Mouse (Mus musculus) adrenal gland, postnatal 36 days (tissue): ENCODE results near the gene Ppp4r4. TPM values are rescaled to one million over a fixed set of nuclear protein-coding genes. Genes with fewer than 3 reads are reported as not detected.
"Not testable (repeated sequence)": the region's sequence is repeated elsewhere in the genome, so short reads cannot be mapped to it uniquely, and the experiment has no call there.

Experiments
- DNase-seq, 2 experiments: peaks; one replicate each; pipeline ENCODE4 v3.0.0; 2021; ENCODE audit warnings: mixed read lengths in 1 of 2
- total RNA-seq, 2 experiments: library from RNA; stranded (reverse); gene quantifications; 2 replicates each; pipeline ENCODE4 v1.2.3; 2021

The Ppp4r4 gene
- total RNA-seq, 2 experiments from 2014 or later = 4.0 to 4.4 TPM

- DNase-seq = peak; percentile 52 to 62
These were observed 739 bp downstream of the Ppp4r4 start for GRCm38 (mm10) chr12:103532649-103533395.

DNA sequence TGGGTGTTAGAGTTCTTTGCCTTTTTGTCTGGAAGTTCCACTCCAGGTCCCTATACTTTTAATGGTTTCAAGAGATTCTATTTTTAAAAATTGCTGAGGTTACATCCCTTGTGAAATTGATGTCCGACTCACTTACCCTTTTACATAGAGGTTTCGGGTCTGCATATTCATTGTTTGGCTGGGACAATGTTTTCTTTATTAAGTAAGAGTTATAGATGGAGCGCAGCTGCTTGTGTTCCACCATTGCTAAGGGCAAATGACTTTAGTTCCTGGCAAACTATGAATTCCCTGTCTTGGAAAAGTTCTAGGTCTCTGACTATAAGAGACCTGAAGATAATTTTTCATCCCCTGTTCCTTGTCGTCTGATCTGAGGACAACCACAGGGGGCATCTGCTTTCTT is 8.3 kb downstream of the Ppp4r4 start:
- DNase-seq = no peak

DNA sequence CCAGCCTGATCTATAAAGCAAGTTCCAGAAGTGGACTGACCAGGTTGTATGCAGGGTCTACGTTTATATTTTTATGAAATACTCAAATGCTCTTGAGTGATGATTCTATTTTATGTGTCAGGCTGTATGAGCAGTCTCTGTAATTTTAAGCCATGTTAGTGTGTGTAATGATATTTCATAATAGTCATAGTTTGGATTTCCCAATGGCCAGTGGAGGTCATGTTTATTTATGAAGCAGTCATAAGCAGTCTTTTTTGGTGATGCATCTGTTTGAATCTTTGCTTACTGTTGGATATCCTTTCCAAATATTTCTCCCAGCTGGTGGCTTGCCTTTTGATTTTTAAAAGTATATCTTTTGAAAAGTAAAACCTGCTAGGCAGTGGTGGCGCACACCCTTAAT is 11.3 kb downstream of the Ppp4r4 start:
- no peak for DNase-seq

DNA sequence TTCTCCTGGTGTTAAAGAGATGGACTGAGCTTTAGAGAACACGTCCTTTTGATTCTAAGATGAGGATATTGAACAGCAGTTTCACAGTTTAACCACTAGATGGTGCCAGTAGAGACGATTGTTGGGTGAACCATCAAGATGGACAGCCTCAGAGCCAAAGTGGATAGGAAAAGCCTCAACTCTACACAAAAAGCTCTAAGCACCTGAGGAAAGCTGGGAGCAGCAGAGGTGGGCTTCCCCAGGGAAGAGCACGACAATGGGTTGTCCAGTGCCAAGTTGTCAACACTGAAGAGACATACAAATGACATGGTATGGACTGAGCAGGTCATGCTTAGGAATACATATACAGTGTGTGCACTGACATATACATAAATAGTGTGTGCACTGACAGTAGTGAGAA is 12.1 kb downstream of the Ppp4r4 start:
- peak in 1 of 2 experiments; percentile 8 for DNase-seq

DNA sequence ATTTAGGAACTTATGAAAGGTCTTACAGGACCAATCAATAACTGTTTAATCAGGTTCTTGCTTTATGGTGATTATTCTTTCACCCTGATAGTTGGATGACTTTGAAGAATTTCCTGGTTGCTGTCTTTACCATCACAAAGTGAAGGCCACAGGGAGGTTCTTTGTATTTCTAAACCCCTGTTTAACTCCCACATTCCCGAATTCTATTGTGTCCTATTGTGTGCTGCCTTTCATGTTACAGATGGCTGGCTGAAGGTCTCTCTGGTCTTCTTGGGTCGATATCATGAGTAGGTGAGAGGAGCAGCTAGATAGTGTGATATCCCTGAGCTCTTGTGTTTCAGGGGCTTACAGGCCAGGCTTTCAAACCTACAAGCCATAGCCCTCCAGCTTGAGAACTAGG is 15.4 kb downstream of the Ppp4r4 start:
- no peak for DNase-seq

GRCm38 (mm10) chr12:103548526-103548925 is 16.4 kb downstream of the Ppp4r4 start:
- DNase-seq = no peak

DNA sequence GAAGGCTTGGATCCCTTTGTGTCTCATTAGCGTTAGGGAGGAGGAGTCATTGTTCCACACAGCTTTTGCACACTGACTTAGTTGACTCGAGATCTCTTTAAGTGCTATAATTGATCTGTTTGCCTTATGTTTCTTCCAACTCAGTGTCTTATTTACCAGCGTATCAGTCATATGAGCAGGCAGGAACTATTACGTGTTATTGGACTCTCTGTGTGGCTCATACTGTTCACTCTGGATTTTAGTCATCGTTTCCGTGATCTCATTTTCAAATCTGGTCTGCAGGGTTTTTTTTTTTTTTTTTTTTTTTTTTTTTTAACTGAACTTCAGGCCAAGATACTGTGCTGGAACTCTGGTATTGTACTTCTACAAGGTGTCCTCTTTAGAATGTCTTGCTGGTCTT is 18.0 kb downstream of the Ppp4r4 start:
- DNase-seq = no peak

- no peak for DNase-seq
These were observed 19.3 kb downstream of the Ppp4r4 start for GRCm38 (mm10) chr12:103551422-103551821.

DNA sequence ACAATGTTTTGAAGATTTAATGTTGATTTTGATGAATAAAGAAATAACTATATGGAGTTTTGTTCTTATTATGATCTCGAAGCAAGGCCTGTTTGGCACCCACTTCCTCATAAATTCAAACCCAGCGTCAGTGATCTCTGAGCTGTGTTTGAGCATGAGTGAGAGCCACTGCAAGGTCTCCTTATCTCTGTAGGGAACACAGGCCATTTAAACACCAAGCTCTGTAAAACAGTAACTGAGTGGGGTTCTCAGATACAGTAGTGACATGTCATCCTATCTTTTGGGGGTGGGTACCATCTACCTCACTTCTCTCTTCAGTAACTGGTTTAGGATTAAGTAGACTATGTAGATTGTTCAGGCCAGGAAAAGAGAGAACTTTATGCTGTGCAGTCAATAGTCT is 20.4 kb downstream of the Ppp4r4 start:
- DNase-seq = no peak

DNA sequence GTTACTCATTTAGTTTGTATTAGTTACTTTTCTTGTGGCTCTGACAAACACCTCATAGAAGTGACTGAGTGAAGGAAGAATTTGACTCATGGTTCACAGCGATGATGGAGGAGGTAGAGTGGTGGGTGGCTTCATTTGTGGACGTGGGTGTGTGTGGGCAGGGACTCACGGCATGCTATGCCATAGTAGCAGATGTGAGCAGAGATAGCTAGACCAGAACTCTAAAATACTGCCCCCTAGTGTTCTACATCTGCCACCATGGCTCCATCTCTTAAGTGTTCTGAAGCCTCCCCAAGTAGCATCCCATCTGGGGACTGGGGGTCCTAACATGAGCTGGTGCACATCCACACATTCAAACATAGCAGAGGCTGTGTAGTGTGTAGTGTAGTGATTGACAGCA is 21.4 kb downstream of the Ppp4r4 start:
- no peak for DNase-seq

DNA sequence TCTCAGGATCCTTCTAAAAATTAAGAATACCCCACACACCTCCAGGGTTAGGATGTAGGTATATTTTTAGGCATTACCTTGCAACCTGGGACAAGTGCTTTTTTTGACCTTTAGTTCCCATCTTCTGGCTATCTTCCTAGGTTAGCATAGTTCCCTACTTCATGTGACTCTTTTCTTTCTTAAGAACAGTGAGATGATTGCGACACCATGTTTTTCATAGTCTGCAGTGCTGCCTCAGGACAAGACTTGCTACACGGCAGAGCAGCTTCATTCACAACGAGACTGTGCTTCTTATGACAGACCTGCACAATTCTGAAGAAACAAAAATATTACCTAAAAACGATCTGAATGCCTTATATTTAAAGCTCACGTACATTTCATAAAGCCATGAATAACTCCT is 24.8 kb downstream of the Ppp4r4 start:
- DNase-seq = no peak

DNA sequence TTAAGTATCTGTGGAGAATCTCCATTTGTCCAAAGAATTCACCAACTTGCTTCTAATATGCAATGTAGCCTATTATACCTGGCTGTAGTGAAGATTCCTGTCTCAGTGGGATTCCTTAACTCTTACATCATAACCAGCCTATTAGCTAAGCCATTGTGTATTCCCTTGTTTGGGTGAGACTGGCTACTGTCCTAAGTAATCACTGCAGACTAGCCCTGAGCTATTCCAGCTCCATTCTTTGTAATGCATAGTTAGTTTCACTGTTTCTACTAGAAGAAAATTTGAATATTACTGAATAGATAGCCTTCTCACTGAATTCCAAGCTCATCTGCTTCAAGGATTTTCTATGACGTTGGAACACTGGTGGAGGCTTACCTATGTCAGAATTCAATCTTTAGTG is 32.6 kb downstream of the Ppp4r4 start:
- no peak for DNase-seq

GRCm38 (mm10) chr12:103565151-103565550 is 33.1 kb downstream of the Ppp4r4 start:
- DNase-seq = peak; percentile 41 to 59

GRCm38 (mm10) chr12:103567129-103567528 is 35.0 kb downstream of the Ppp4r4 start:
- DNase-seq = peak; percentile 22 to 51

DNA sequence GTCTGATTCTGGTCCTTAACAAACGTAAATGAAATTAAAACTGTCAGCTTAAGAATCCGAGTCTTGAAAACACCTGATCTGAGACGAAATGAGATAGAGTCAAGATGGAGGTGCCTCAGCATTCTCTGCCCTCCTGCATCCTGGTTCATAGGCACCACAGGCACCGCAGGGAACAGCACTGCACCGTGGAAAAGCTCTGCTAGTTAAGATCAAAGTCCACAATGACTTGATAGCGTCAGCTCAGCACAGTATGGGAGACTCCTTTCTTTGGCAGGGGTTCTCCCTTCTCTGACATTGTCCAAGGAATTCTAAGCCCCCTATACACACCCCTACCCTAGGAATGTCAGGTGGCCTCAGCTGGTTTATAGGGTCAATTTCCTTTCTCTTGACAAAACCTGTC is 37.6 kb downstream of the Ppp4r4 start:
- no peak for DNase-seq

DNA sequence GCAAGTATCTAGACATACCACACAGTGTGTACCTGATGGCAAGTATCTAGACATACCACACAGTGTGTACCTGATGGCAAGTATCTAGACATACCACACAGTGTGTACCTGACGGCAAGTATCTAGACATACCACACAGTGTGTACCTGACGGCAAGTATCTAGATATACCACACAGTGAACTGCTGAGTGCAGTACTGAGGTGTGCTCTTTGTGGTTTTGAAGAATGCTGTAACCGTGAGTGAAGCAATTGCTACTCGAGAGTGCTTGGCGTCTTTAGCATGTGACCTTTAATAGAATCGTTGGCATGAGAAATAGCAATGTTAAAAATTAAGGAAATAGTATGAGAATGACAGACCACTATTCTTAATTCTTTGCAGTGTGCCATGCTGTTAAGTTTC is 46.1 kb downstream of the Ppp4r4 start:
- DNase-seq = not testable (repeated sequence)

GRCm38 (mm10) chr12:103583771-103584170 is 51.7 kb downstream of the Ppp4r4 start:
- DNase-seq = no peak

- peak in 1 of 2 experiments; percentile 22 for DNase-seq
These were observed 66.3 kb downstream of the Ppp4r4 start for GRCm38 (mm10) chr12:103598411-103598810.

- DNase-seq = no peak
These were observed 68.3 kb downstream of the Ppp4r4 start for GRCm38 (mm10) chr12:103600364-103600763.

DNA sequence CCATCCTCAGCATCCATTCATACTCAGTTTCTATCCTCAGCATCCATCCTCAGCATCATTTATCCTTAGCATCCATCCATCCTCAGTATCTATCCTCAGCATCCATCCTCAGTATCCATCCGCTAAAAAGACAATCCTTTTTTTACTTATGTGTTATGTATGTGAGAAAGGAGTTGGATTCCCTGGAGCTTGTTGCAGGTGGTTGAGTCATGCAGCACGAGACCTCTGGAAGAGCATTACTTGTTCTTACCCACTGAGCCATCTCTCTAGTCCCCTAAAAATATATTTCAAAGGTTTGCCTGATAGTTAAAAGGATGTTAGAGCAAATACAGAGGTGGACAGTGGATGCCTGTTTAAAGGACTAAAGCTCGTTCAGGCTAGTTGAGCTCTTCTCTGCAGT is 69.8 kb downstream of the Ppp4r4 start:
- no peak for DNase-seq

DNA sequence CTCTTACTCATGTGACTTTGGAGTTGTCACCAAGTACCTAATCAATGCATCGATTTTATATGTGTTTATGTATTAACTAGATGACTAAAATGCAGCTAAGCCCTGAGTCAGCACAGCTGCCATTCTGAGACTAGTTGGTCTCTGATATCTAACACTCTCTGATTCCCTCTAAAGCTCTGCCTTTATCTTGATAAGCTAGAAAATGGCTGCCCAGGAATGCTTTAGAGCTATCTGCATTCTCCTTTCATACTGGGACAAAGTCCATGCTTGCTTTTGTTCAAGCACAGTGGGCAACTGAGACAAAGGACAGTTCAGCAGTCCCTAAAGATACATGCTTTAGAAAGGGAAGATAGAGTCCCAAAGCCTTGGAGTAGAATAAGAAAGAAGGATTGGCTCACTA is 83.1 kb downstream of the Ppp4r4 start:
- DNase-seq = no peak

GRCm38 (mm10) chr12:103615734-103616133 is 83.7 kb downstream of the Ppp4r4 start:
- no peak for DNase-seq

- no peak for DNase-seq
These were observed 84.8 kb downstream of the Ppp4r4 start for GRCm38 (mm10) chr12:103616860-103617261.

DNA sequence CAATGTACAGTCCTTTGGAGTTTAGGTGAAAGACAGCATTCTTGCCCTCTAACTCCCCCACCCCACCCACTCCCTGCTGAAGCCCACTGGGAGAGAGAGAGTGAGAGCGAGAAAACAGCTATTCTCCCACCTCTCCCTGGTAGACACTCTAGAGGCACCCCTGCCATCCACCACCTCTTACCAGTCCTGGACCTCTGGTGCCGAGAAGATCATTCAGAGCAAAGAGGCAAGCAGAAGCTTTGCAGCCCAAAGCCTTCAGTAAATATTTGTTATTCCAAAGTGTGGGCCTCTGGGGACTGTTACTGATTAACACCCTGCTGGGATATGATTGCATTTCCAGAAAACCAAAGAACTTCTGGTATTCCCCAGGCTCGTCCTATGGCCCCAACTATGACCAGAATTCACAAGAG is 99.1 kb downstream of the Ppp4r4 start, which contains the start of gene Serpina10:
TSS of gene Serpina10 (minus strand) at position 242 of the 410 bp plus-strand sequence.
- DNase-seq = no peak
